Mouse (Mus musculus) liver, embryonic 14.5 days (tissue): ENCODE data around the gene Mipol1. TPM values are rescaled to one million over a fixed set of nuclear protein-coding genes. Genes with fewer than 3 reads are reported as not detected.

Source experiments
- ATAC-seq: fragments of 200-750 bp; cut with Nextera tagmentation; 2 replicates; pipeline ENCODE4 v1.8.0; 2017; ENCODE audit warnings: moderate number of reproducible peaks, mild to moderate bottlenecking, moderate library complexity; ENCODE audit not compliant: insufficient read depth
- DNase-seq, 3 experiments: peaks; one replicate each; pipeline ENCODE4 v3.0.0-alpha.2; 2012 to 2013; ENCODE audit warnings: low read depth in 3 of 3, low spot score in 3 of 3
- H3K27ac ChIP-seq: fragments of 300-500 bp; sonication (generic); 2 replicates; pipeline ENCODE4 v1.5.1; 2014; ENCODE audit warnings: moderate library complexity, mild to moderate bottlenecking, control low read depth, inconsistent platforms
- H3K27me3 ChIP-seq: fragments of 300-500 bp; sonication (generic); 2 replicates; pipeline ENCODE4 v1.6.1; 2014; ENCODE audit warnings: mild to moderate bottlenecking, low read length, moderate library complexity; ENCODE audit not compliant: control insufficient read depth, insufficient read depth
- H3K36me3 ChIP-seq: fragments of 300-500 bp; sonication (generic); replicated peaks from 2 replicates; pipeline ENCODE4 v1.6.1; 2014; ENCODE audit warnings: low read depth; ENCODE audit not compliant: control insufficient read depth, insufficient read depth
- H3K4me1 ChIP-seq, 2 experiments: fragments of 200-500 bp in 1 of 2; fragments of 300-500 bp in 1 of 2; sonication (generic) in 1 of 2; replicated peaks; 2 replicates each; pipeline ENCODE4 v1.6.1; 2012 to 2014; ENCODE audit warnings: antibody characterized with exemption in 1 of 2, inconsistent platforms in 1 of 2, low read length in 1 of 2; ENCODE audit not compliant: control insufficient read depth in 2 of 2, insufficient read depth in 2 of 2
- H3K4me2 ChIP-seq: fragments of 300-500 bp; sonication (generic); 2 replicates; pipeline ENCODE4 v1.6.1; 2014; ENCODE audit warnings: low read depth, mild to moderate bottlenecking, control low read depth, moderate library complexity
- H3K4me3 ChIP-seq, 2 experiments: fragments of 200-500 bp in 1 of 2; fragments of 300-500 bp in 1 of 2; sonication (generic) in 1 of 2; 2 replicates each; pipeline ENCODE4 v1.5.1; 2012 to 2014; ENCODE audit warnings: low read depth in 2 of 2, low read length in 2 of 2, mild to moderate bottlenecking in 2 of 2, control low read depth in 1 of 2, inconsistent platforms in 1 of 2, moderate library complexity in 1 of 2; ENCODE audit not compliant: insufficient read depth in 1 of 2
- H3K9ac ChIP-seq: fragments of 300-500 bp; sonication (generic); replicated peaks from 2 replicates; pipeline ENCODE4 v1.6.1; 2014; ENCODE audit warnings: mild to moderate bottlenecking, control low read depth, moderate library complexity
- H3K9me3 ChIP-seq: fragments of 300-500 bp; sonication (generic); 2 replicates; pipeline ENCODE4 v1.6.1; 2016; ENCODE audit warnings: low read length, mixed read lengths; ENCODE audit not compliant: control insufficient read depth
- CTCF ChIP-seq: IDR thresholded peaks from 2 replicates; pipeline ENCODE4 v1.5.1; 2016; ENCODE audit warnings: antibody characterized with exemption, low read depth, control low read depth
- EP300 ChIP-seq: IDR thresholded peaks from 2 replicates; pipeline ENCODE4 v1.6.1; 2016; ENCODE audit warnings: antibody characterized with exemption, low read depth
- WGBS: fragments of 180-500 bp; shearing (Covaris S2); extraction: QIAGEN DNeasy Blood & Tissue Kit; methylation state at CpG from one replicate; pipeline ENCODE4 v1.1.7; 2014; ENCODE audit not compliant: insufficient replicate concordance; 5-methylcytosine and 5-hydroxymethylcytosine counted together
- polyA plus RNA-seq, 2 experiments: library from polyadenylated mRNA; depleted of rRNA in 1 of 2; stranded (reverse) in 1 of 2; unstranded in 1 of 2; fragments of >200 nt; fragmentation: Nextera tagmentation in 1 of 2; extraction: Ambion mirVana in 1 of 2; gene quantifications; 2 replicates each; pipeline versions ENCODE4 v1.2.1 to v1.2.3; 2012 to 2014

Mipol1 gene
- polyA plus RNA-seq, 2 experiments = 1.7 to 3.5 TPM

DNA sequence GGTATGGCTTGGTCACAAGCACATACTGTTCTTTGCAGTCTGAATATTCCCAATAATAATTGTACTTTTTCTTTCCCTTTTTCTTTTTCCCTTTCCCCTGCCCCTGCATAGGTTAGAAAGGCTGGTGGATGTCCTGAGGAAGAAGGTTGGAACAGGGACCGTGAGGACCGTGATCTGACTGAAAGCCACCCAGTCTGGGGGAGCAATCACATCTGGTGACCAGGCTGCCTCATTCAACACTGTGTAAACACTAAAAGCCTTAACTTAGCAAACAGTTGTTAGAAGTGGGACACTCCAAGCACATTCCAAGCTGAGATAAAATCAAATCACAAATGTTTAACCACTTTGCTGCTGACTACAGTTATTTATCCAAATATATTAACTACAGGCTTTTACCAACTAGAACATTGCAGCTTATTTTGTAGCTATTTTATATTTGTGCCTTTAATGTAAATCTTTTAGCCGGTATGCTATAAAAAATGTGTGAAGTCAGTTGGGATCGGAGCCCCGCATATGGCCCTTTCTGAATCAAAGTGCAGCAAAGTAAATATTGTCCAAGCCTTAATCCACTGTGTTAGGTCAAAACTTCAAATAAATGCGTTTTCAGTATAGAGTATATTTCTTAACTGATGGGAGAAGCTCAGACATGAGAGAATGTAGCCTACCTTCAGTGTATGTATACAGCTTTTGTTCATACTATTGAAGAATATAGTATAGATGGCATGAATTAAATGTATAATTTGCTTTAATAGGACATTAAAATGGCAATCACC lies 266.3 kb downstream of the Mipol1 start:
- Histone ChIP-seq H3K4me1 (no peaks in the 10 kb centered on the region), H3K9ac (no peak overlapping the region), H3K27ac (no peak overlapping the region), H3K36me3 (no peaks in the 10 kb centered on the region), H3K27me3 (no peaks in the 10 kb centered on the region), H3K9me3 (no peaks in the 10 kb centered on the region), H3K4me3 (no peak overlapping the region), H3K4me2 (no peak overlapping the region)
- no peak for DNase-seq
- TF ChIP-seq CTCF = no peak
- no peak for TF ChIP-seq EP300
- 64% methylated on average over 6 of the region's 6 CpGs for WGBS
- no peak for ATAC-seq

DNA sequence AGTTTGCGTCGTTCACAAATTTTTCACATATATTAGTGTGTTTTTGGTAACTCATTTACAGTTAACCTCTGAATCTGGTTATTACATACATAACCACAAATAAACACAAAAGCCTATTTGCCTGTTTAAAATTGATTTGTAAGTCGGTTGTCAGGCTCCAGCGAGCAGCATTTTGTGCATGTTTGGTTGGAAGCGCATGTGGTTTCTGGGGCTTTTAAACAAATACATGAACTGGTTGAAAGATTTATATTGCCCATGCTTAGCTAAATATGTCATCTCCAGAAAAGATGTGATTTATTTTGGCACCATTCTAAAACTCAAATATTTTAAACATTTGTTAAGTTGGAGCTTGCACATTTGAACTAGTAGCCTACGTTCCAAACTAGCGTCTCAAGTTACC lies 270.0 kb downstream of the Mipol1 start:
- Histone ChIP-seq H3K4me3 (no peak overlapping the region), H3K36me3 (no peaks in the 10 kb centered on the region), H3K4me1 (no peaks in the 10 kb centered on the region), H3K9ac (no peak overlapping the region), H3K9me3 (no peaks in the 10 kb centered on the region), H3K27me3 (no peaks in the 10 kb centered on the region), H3K27ac (no peak overlapping the region), H3K4me2 (no peak overlapping the region)
- DNase-seq = no peak
- TF ChIP-seq CTCF (no peak), EP300 (no peak)
- WGBS = 80% methylated on average over 7 of the region's 7 CpGs
- no peak for ATAC-seq

DNA sequence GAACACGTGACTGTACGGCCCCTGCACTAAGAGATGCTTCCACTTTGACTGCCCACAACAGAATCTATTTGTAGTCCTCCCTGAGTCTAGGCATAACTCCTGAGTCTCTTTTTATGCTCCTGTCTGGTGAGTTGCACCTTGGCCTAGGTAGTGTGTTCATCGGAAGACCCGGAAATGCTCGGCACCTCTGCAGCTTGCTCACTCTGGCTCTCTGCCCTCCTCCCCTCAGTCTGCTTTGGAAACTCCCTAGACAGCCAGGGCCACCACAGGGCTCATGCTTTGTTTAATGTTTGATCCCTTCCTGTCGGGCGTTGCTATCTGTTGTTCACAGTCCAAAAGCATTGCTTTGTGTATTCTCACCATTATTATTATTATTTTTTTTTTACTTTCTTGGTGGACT lies 275.1 kb downstream of the Mipol1 start:
- ATAC-seq (no peak; the same call in 1 of the 2 replicates), DNase-seq (peak in 1 of 3 experiments; percentile 3)
- no peaks in the 10 kb centered on the region for H3K27me3 ChIP-seq
- no peak overlapping the region for H3K27ac ChIP-seq
- no peaks in the 10 kb centered on the region for H3K4me1 ChIP-seq
- no peaks in the 10 kb centered on the region for H3K9me3 ChIP-seq
- 65% methylated on average over 7 of the region's 7 CpGs for WGBS
- H3K36me3 ChIP-seq = no peaks in the 10 kb centered on the region
- no peak overlapping the region for H3K4me3 ChIP-seq
- no peak overlapping the region for H3K9ac ChIP-seq
- TF ChIP-seq EP300 = no peak
- no peak for TF ChIP-seq CTCF
- no peak overlapping the region for H3K4me2 ChIP-seq

DNA sequence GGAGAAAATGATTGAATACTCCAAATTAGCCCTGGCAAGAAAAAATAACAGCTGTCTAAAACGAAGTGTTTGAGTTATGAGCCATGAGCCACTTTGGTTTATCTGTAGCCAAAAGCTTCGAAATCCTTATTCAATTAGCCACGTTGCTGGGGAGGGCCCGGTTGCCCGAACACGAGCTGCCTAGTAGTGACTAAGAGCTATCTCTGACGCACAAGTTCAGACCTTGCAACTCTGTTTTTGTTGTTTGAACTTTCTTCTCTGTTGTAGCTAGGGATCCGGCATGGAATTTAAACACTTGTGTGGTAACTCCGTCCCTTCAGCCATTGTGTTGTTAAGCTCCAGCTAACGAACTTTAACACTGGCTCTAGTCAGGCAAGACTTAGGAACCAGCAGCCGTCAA lies 278.7 kb downstream of the Mipol1 start:
- Histone ChIP-seq H3K27ac (no peak overlapping the region), H3K36me3 (no peaks in the 10 kb centered on the region), H3K9ac (no peak overlapping the region), H3K4me2 (no peak overlapping the region), H3K4me1 (no peaks in the 10 kb centered on the region), H3K4me3 (no peak overlapping the region), H3K9me3 (no peaks in the 10 kb centered on the region), H3K27me3 (no peaks in the 10 kb centered on the region)
- DNase-seq = no peak
- WGBS = 55% methylated on average over 11 of the region's 11 CpGs
- TF ChIP-seq CTCF (no peak), EP300 (no peak)
- ATAC-seq = no peak

DNA sequence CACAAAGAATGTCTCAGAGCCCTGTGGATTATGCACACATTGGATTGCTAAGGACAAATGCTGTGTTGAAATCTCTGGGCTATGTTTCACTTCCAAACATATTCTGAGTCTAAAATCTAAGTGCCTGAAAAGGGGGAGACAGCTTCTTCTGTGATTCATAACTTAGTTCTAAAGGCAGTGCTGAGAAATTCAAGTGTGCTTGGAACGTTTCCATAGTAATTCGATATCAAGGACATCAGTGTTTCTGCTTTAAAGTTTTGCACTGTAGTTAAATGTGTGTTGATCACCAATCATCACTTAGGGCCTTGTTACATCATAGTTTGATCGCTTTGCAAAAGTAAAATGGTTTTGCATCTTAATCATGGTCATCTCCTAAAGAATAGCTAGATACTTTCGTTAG lies 279.5 kb downstream of the Mipol1 start:
- TF ChIP-seq EP300 (no peak), CTCF (no peak)
- Histone ChIP-seq H3K4me3 (no peak overlapping the region), H3K9me3 (no peaks in the 10 kb centered on the region), H3K27me3 (no peaks in the 10 kb centered on the region), H3K9ac (no peak overlapping the region), H3K36me3 (no peaks in the 10 kb centered on the region), H3K4me2 (no peak overlapping the region), H3K27ac (no peak overlapping the region), H3K4me1 (no peaks in the 10 kb centered on the region)
- ATAC-seq (no peak), DNase-seq (no peak)
- WGBS = 58% methylated on average over 4 of the region's 4 CpGs
